Mouse (Mus musculus): Measurements from ENCODE around the gene Tmem39a.

DNA sequence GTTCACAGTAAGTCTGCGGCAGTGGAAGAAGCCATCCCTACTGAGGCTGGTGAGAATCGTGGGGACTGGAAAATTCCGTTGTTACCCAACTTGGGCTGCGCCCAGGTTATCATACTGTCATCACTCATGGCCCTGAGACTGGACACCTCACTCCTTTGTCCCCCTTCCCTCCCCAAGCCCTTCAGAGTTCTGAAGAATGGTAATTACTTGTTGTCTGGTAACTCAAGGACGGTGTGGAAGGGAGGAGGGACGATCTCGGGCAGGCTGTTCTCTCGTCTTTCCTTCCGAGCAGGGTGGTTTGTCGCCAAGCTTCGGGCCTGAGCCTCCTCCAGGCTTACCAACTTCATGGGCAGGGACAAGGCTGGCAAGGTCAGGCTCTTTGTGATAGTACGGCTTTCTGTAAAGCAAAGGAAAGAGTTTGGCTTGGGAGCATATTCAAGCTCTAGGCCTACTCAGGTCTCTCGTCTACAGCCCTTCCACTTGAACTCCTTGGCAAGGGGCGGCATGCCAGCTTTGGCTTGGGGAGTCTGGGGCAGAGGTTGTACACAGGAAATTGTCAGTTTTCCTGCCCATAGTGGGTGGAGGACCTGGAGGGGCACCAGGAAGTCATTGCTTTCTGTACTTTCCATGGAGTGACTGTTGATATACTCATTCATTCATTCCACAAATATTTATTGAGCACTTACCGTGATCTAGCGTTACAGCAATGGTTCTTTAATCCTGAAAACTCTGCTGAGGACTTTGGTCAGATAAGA, 62.4 kb downstream of the Tmem39a start:
- no peak for TF ChIP-seq CTCF (IDR thresholded peaks at IDR 0.05; ENCODE audit: low read depth, low read length)
- TF ChIP-seq GATA1 (IDR thresholded peaks at IDR 0.05; ENCODE audit: borderline replicate concordance, low read length), result no peak
- TF ChIP-seq POLR2AphosphoS5 (IDR thresholded peaks at IDR 0.05; ENCODE audit: insufficient replicate concordance, low read depth, low read length), result no peak
